Mouse (Mus musculus) erythroid progenitor cell, adult 5-6 weeks (primary cell): ENCODE data around the gene Jmjd8. TPM values are rescaled to one million over a fixed set of nuclear protein-coding genes. Genes with fewer than 3 reads are reported as not detected.
"Not testable (repeated sequence)": the region's sequence is repeated elsewhere in the genome, so short reads cannot be mapped to it uniquely, and the experiment has no call there.

Source experiments
- ATAC-seq: replicated peaks from 2 replicates; pipeline ENCODE4 v1.8.0; 2016; ENCODE audit warnings: moderate number of reproducible peaks, mild to moderate bottlenecking, moderate TSS enrichment, inconsistent platforms; ENCODE audit not compliant: poor library complexity, low FRiP score, severe bottlenecking
- total RNA-seq, 2 experiments: library from RNA; stranded (forward) in 1 of 2; stranded (reverse) in 1 of 2; fragments of 150-400 nt in 1 of 2; fragments of 186-747, 209-891 nt in 1 of 2; gene quantifications; 2 replicates each; pipeline versions ENCODE4 v1.2.3 to v1.2.4; 2015 to 2017; ENCODE audit warnings: low replicate concordance in 2 of 2

The Jmjd8 gene
- total RNA-seq, 2 experiments from 2014 or later, result 5.4 to 9.1 TPM

DNA sequence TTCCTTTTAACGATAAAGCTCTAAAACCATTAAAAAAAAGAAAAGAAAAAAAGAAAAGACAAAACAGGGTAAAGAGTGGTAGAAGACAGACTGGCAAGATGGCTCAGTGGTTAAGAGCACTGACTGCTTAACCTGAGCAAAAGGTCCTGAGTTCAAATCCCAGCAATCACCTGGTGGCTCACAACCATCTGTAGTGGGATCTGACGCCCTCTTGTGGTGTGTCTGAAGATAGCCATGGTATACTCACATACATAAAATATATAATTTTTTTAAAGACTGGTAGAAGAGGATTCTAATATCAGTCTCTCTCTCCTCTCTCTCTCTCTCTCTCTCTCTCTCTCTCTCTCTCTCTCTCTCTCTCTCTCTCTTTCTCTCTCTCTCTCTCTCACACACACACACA is 21.2 kb upstream of the Jmjd8 start:
- not testable (repeated sequence) for ATAC-seq

GRCm38 (mm10) chr17:25808028-25808427 is 20.6 kb upstream of the Jmjd8 start:
- ATAC-seq, result no peak

DNA sequence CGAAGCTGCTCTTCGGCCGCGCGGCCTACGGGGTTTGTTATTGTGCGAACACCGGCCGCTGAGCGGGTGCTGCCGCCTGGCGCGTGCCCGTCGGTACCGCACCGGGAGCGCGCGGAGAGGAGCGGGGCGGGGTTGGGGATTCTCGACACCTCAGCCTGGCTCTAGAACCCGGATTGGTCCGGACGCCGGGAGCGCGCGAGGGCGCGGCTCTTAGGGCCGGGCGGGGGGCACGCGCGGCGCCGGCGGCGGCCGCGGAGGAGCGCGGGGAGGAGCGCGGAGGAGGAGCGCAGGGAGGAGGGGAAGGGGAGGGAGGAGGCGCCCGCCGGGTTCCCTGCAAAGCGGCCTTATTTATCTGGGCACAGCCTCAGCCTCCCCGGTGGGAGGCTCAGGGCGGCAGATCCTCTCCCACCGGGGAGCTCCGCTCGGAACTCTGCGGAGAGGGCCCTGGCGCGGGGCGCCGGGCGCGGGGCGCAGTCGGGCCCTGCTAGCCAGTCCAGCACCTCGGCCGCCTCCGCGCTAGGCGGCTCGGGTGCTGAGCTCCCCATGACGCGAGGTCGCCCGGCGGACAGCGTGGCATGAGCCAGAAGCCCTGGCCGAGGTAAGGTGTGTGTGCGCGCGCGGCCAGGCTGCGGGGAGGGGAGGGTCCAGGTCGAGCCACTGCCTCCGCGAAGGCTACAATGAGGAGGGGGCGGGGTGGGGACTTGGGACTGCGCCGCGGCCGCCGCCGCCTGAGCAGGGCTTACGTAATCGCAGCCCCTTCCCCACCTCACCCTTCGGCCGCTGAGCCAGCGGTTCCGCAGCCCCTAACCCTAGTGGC is 19.7 kb upstream of the Jmjd8 start, which contains the start of gene Fbxl16:
Gene Fbxl16 (plus strand): TSS at position 297 of the 817 bp plus-strand sequence.
- no peak for ATAC-seq

DNA sequence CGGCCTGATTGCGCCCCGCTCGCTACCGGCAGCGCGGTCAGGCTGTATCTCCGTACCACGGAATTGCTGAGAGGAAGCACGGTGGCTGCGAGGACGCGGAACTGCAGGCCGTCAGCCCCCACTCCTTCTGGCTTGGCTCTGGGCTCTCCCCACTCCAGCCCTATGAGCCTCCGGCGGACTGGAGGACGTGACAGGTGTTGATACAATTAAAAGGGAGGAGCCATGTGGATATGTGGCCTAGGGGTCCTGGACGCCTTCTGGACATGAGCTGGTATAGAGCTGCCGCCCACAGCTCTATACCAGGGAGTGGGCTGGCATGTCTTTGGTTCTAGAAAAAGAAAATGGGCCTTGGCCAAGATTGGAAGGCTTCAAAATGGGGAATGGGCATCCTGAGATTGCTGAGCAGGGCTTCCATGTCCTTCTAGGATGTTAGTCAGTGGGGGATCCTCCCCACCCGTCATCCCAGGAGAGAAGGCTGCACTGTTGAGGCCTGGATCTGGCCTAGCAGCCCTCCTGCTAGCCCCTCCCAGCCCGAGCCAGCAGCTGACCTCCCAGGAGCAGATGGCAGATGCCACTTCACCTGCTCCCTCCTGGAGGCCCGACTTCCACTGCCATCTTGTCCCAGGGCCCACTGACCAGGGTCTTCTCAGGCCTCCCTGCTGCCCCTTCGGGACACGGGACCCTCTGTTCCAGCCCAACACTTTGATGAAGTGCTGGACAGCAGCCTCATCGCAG is 18.9 kb upstream of the Jmjd8 start:
- ATAC-seq, result no peak

GRCm38 (mm10) chr17:25810890-25811289 is 17.8 kb upstream of the Jmjd8 start:
- ATAC-seq, result no peak

DNA sequence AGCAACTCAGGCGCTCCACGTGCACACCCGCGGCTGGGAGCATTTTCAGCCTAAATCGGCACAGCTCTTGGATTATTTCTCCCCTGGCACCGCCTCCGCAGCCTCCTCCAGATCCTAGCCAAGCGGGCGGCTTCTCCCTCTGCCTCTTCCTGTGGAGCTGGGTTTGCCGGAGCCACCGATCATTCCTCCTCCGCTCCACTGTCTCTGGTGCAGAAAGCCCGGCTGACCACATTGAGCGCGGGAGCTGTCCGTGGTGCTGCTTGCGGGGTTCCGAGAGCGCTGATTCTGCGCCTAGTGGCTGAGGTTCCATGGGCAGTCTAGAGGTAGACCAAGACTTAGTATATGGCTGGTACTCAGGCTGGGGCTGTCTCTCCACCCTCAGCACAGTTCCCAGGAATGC is 15.2 kb upstream of the Jmjd8 start:
- ATAC-seq, result peak; percentile 45

GRCm38 (mm10) chr17:25817662-25818061 is 11.0 kb upstream of the Jmjd8 start:
- no peak for ATAC-seq

- peak; percentile 72 for ATAC-seq
Measured at GRCm38 (mm10) chr17:25818851-25819780, 9.6 kb upstream of the Jmjd8 start.

DNA sequence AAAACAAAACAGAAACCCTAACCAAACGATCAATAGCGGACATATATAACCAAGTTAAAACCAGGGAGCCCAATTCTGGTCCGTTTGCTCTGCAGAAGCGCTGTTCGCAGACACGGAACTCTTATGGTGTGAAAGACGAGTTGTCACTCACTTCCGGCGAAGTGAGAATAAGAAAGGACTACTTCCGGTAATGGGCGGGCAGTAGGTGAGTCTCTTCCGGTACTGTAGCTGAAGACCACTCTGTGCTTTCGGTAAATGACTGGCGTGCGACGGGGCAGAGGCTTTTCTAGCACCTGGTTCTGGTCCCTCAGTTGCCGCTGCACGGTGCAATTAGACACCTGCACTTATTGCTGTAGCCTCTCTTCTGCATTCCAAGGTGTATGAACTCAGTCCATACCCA is 5.2 kb upstream of the Jmjd8 start, which contains the start of gene Wdr24:
Gene Wdr24 (plus strand): TSS at position 176 of the 400 bp plus-strand sequence.
- peak; percentile 88 for ATAC-seq

DNA sequence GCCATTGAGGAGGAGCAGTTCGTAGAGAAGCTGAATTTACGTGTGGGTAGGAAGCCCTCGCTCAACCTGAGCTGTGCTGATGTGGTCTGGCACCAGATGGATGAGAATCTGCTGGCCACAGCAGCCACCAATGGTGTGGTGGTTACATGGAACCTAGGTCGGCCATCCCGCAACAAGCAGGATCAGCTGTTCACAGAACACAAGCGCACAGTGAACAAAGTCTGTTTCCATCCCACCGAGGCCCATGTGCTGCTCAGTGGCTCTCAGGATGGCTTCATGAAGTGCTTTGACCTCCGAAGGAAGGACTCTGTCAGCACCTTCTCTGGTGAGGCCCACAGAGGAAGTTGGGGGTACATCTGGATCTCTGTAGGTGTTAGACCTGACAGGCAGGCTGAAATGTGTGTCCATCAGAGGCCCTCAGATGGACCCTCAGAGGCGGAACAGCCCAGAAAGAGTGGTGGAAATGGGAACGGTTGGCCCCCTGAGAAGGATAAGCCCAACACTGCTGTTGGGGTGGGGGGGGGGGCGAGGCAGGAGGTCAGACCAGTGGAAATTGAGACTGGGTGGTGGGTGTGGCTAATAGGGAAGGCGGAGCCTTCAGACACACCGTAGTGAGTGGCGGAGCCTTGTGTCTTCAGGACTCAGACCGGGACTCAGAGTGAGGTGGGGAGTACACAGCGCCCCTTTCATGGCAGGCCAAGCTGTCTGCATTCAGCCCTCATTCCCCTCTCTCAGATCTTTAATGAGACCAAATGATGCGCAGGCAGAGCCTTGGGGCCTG is 4.1 kb upstream of the Jmjd8 start:
- ATAC-seq, result no peak

- no peak for ATAC-seq
Measured at GRCm38 (mm10) chr17:25825311-25825710, 3.4 kb upstream of the Jmjd8 start.

- no peak for ATAC-seq
Measured at GRCm38 (mm10) chr17:25825984-25826570, 2.6 kb upstream of the Jmjd8 start.

GRCm38 (mm10) chr17:25827011-25827410 is 1.7 kb upstream of the Jmjd8 start:
- ATAC-seq, result no peak

GRCm38 (mm10) chr17:25827546-25828222 is 983 bp upstream of the Jmjd8 start:
- no peak for ATAC-seq

- no peak for ATAC-seq
Measured at GRCm38 (mm10) chr17:25828223-25828594, 458 bp upstream of the Jmjd8 start.

- no peak for ATAC-seq
Measured at GRCm38 (mm10) chr17:25829558-25830017, 921 bp downstream of the Jmjd8 start.

GRCm38 (mm10) chr17:25830200-25830753 is 1.6 kb downstream of the Jmjd8 start:
- no peak for ATAC-seq
